Mouse (Mus musculus): ENCODE measurements at regions not wholly inside any gene's neighbourhood (a gene's known extent, or its start where the extent isn't known, plus 50 kb on each side); places are given as distances from the start of the nearest gene placed in this dataset.

DNA sequence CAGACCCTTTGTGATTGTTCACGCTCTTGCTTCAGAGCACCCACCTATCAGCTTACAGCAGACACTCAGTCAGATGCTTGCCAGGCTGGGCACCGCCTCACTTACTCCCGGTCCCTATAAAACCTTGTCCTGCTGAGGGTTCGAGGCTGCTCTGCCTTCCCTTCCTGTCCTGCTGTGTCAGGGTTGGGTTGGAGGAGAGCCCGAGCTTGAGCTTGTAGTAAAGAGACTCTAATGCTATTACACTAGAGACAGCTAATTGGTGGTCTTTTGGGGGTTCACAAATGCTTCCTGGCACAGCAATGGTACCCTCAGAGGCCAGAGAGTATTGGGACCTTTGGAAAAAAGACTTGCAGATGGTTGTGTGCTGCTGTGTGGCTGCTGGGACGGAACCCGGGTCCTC is 55.6 kb upstream of the Kctd3 start:
- Histone ChIP-seq H3K36me3 (ENCODE audit: poor library complexity, severe bottlenecking) (no peaks in the 10 kb centered on the region), H3K27me3 (no peaks in the 10 kb centered on the region), H3K9ac (no peak overlapping the region), H3K4me3 (no peak overlapping the region), H3K4me1 (no peaks in the 10 kb centered on the region), H3K27ac (no peak overlapping the region), H3K4me2 (no peak overlapping the region), H3K9me3 (replicated peaks) (no peaks in the 10 kb centered on the region)
- 75% methylated on average over 7 of the region's 7 CpGs for WGBS
- ATAC-seq = no peak
